Mouse (Mus musculus) neutrophil, adult 5-6 weeks (primary cell): ENCODE data around the gene Taf4. TPM values are rescaled to one million over a fixed set of nuclear protein-coding genes. Genes with fewer than 3 reads are reported as not detected.

Experiments
- ATAC-seq: fragments of 151-379, 151-347 bp; 2 replicates; pipeline ENCODE4 v1.8.0; 2017; ENCODE audit warnings: mild to moderate bottlenecking, moderate TSS enrichment; ENCODE audit not compliant: insufficient number of reproducible peaks, poor library complexity, low FRiP score, severe bottlenecking; ENCODE audit errors: extremely low read depth
- total RNA-seq: library from RNA; stranded (forward); fragments of 200-1000 nt; gene quantifications from 2 replicates; pipeline ENCODE4 v1.2.3, GENCODE M21; 2017

Taf4 gene
- total RNA-seq, 1 experiment from 2014 or later: 42.6 TPM

DNA sequence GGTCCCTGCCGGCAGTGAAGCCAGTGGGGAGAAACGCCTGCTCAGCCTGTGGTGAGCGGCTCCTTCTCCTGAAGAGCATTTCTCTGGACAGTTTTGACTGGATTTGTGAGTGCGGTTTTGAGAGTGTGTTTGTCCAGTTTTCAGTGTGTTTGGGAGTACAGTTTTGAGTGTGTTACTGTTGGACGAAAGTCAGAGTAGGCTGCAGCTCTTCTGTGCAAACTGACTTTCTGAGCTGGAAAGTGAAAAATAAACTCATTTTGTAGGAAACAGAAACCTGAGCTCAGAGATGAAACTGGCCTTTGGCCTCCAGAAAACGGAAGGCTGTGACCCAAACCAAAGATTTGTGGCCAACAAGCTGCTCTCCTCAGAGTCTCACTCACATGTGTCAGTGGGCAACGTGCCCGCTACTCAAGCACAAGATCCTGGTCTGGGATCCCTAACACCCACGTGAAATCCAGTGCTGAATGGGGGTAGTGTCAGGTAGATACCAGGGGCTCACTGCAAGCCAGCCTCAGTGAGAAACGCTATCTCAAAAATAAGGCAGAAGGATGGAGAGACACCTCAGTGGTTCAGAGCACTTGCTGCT, 10.1 kb upstream of the Taf4 start:
- no peak for ATAC-seq

- ATAC-seq: no peak
These were observed 9.2 kb upstream of the Taf4 start for GRCm38 (mm10) chr2:179985695-179986094.

- ATAC-seq: no peak
These were observed 8.4 kb upstream of the Taf4 start for GRCm38 (mm10) chr2:179984830-179985229.

- no peak for ATAC-seq
These were observed 6.3 kb upstream of the Taf4 start for GRCm38 (mm10) chr2:179982715-179983114.

GRCm38 (mm10) chr2:179980616-179981015, 4.2 kb upstream of the Taf4 start:
- no peak for ATAC-seq

- ATAC-seq: no peak
These were observed 3.4 kb upstream of the Taf4 start for GRCm38 (mm10) chr2:179979836-179980235.

- no peak for ATAC-seq
These were observed 1.8 kb upstream of the Taf4 start for GRCm38 (mm10) chr2:179978250-179978649.

DNA sequence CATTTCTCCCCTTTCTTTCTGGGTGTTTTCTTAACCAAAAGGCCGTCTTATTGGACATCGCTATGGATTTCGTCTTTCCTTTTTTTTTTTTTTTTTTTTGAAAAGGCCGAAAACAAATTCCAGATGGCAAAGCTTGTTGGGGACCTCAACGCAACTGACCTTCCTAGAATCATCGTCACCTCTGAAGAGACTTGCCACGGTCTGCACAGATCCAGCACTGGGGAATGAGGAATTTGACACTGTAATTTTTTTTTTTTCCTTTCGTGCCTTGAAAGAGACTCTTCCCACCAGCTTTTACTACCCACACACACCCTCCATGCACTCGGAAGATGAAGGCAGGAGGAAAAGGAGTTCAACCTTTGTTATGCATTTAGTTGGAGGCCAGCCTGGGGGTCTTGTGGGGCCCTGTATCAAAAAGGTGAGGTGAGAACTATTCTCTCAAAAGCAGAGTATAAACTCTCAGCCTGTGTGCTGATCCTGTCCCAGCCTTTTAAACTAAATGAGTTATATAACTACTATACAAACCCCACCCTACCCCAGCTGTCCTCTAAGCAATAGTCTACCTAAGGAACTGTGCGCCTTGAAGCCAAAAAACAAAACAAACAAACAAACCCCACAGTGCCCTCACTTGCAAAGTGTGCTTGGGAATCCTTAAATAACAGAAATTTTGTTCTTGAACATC, 1.0 kb upstream of the Taf4 start:
- no peak for ATAC-seq

GRCm38 (mm10) chr2:179976295-179976627, 185 bp downstream of the Taf4 start:
- ATAC-seq: no peak

- ATAC-seq: no peak
These were observed 595 bp downstream of the Taf4 start for GRCm38 (mm10) chr2:179975851-179976250.

DNA sequence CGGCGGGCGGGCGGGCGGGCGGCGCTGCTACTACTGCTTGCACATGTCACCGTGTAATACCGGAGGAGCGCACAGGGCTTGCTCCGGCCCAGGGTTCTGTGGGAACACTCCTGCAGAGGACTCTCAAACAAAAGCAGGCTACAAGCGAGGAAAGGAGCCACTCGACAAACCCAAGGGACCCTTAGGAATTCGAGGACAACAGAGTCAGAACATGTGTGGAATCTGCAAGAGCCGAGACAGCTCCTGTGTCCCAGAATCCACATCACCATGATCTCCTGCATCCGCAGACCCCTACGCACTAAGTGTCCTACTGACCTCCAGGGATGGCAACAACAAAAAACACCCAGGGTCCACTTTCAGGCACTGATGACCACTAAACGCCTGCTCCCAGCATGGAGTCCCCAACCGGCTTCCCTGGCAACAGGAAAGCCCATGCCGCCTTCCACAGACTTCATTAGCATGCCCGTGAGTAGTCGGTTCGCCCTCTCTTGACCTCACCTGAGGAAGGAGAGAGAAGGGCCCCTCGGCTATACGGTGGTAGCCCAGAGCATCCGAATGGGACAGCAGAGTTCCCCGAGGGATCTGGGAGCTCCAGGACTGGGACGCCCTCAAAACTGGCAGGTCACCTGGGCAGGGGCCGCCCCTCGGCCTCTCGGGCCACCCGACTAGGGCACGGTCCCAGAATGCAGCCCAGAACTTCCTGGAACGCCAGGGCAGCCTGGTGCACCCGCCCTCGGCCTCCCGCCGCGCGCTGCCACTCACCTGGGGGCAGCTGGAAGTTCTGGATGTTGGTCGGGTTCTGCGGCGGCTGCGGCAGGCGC, 1.6 kb downstream of the Taf4 start:
- ATAC-seq: no peak

DNA sequence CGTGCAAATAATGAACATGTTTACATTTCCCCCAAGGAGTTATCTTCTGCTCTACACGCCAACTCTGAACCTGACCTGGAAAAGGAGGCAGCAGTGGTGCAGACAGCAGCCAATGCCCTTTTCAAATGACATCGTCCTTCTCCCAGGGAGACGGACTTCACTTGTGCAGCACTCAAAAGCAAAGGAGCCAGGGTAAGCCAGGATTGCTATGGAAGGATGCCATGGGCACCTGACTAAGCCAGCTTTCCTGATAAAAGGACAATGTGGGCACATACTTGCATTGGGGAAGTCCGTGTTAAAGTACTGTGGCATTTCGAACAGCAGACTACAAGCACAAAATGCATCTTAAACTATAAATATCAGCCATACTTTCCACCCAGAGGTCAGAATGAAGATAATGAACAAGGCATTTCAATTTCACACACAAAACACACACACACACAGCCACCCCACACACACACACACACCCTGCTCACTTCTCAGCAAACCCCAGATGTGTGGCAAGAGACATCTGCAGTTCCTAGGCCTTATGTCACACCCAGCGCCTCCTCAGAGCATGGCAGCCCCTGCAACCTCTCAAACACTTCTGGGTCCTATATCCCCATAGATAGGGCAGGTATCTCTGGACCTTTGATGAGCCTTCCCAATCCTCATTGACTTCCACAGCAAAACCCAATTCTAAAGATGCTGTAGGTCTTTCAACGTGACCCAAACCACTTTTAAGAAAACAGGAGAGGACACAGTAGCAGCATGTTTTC, 2.4 kb downstream of the Taf4 start:
- no peak for ATAC-seq

- no peak for ATAC-seq
These were observed 4.0 kb downstream of the Taf4 start for GRCm38 (mm10) chr2:179972406-179972805.

- ATAC-seq: no peak
These were observed 4.6 kb downstream of the Taf4 start for GRCm38 (mm10) chr2:179971891-179972290.

DNA sequence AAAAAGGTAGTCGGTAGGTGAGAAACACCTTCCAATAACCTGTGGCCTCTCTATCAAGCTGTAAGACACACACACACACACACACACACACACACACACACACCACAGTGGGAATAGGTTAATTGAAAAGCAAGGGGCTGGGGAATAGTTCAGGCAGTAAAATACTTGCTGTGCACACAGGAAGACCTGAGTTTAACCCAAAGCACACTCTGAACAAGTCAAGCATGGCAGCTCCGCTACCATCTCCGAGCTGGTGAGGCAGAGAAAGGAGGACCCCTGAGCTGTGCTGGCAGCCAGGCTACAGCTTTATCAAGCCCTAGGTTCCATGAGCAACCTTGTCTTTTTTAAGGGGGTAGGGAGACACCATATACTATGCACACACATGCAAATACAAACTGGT, 7.3 kb downstream of the Taf4 start:
- ATAC-seq: no peak

GRCm38 (mm10) chr2:179967633-179968032, 8.8 kb downstream of the Taf4 start:
- no peak for ATAC-seq

- ATAC-seq: no peak
These were observed 15.0 kb downstream of the Taf4 start for GRCm38 (mm10) chr2:179961420-179961819.

DNA sequence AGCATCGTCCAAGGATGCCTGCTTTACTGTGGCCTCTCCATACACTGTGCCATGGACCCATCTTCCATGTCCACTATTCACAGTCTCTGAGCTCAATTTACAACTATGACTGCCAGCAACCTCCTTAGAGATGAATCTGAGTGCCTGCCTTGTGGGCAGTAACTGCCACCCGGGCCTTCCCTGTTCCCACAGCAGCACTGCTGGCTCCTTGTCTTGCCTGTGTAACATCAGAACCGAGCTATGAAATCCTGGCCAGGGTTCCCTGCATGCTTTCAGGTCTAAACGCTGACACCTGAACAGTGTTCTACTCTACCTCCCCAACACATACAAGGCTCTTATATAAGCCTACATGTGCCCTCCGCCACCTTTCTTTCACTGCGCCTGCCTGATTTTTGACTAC, 16.1 kb downstream of the Taf4 start:
- no peak for ATAC-seq

DNA sequence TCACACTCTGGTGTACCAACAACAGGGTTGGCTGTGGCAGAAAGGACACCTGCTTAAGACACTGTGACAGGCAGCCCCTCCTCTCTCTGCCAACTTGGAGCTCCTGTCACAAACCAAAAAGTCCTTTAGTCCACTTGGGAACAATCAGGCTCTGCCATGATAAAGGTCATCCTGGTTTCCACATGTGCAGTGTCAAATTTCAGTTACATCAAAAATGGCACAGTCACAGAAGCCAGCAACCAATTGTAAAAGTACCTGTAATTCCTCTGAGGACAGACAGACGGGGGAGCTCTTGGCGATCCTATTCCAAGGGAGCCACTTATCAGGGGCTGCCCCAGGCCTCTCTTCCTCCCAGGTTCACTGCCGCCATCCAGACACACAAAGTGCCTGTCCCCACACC, 17.1 kb downstream of the Taf4 start:
- no peak for ATAC-seq
